Mouse (Mus musculus): ENCODE measurements around the gene Bicral.

DNA sequence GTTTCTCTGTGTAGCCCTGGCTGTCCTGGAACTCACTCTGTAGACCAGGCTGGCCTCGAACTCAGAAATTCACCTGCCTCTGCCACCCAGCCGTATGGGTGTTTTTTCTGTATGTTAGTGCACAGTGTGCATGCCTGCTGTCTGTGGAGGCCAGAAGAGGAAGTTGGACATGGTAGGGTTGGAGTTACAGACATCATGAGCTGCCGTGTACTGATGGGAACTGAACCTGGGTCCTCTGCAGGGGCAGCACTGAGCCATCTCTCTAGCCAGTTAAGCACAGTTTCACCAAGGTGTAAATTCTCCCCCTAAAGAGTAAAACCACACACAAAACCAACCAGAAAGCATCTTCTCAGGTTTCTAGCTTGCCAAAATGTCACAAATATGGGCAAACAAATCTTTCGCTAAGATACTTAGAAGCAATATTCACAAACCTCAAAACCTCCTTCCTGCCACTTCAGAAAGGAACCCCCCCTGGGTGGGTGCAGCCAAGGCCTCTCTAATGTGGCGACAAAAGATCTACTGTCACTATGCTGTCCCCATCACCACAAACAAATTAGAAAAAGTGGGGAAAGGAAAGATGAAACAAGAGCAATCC lies 12.0 kb upstream of the Bicral start:
- no peak for TF ChIP-seq CTCF (IDR thresholded peaks at IDR 0.05)
- TF ChIP-seq POLR2A (IDR thresholded peaks at IDR 0.05; ENCODE audit: insufficient read depth, low read depth, low read length) = no peak
- TF ChIP-seq EP300 (IDR thresholded peaks at IDR 0.05; ENCODE audit: insufficient read depth, low read depth, low read length) = no peak
